Mouse (Mus musculus): ENCODE data around the gene Senp5. TPM values are rescaled to one million over a fixed set of nuclear protein-coding genes. Genes with fewer than 3 reads are reported as not detected.

Gene Senp5
- polyA plus RNA-seq, 1 experiment from 2014 or later: 11.5 TPM

- no peaks in the 10 kb centered on the region for H3K27me3 ChIP-seq (ENCODE audit: control insufficient read depth, insufficient read depth, low read length)
- no peak overlapping the region for H3K4me2 ChIP-seq (replicated peaks; ENCODE audit: low read depth, low read length)
- H3K4me1 ChIP-seq (ENCODE audit: control insufficient read depth, insufficient read depth, low read length): no peaks in the 10 kb centered on the region
- H3K4me3 ChIP-seq (ENCODE audit: low read depth, low read length): no peak overlapping the region
- ATAC-seq (ENCODE audit: insufficient number of reproducible peaks, insufficient read depth, low FRiP score, low read depth): no peak
- WGBS: 75% methylated on average over 13 of the region's 13 CpGs
- no peaks in the 10 kb centered on the region for H3K36me3 ChIP-seq (ENCODE audit: control insufficient read depth, insufficient read depth, low read length)
- no peak overlapping the region for H3K27ac ChIP-seq (ENCODE audit: low read length)
- no peaks in the 10 kb centered on the region for H3K9me3 ChIP-seq (ENCODE audit: control insufficient read depth, low read depth, low read length)
- no peak overlapping the region for H3K9ac ChIP-seq (replicated peaks; ENCODE audit: low read depth, low read length)
Measured at GRCm38 (mm10) chr16:31926547-31927182, 76.4 kb downstream of the Senp5 start.

- Histone ChIP-seq H3K4me1 (ENCODE audit: control insufficient read depth, insufficient read depth, low read length) (no peaks in the 10 kb centered on the region), H3K9ac (replicated peaks; ENCODE audit: low read depth, low read length) (no peak overlapping the region), H3K27ac (ENCODE audit: low read length) (no peak overlapping the region), H3K4me3 (ENCODE audit: low read depth, low read length) (no peak overlapping the region), H3K36me3 (ENCODE audit: control insufficient read depth, insufficient read depth, low read length) (no peaks in the 10 kb centered on the region), H3K9me3 (ENCODE audit: control insufficient read depth, low read depth, low read length) (no peaks in the 10 kb centered on the region), H3K27me3 (ENCODE audit: control insufficient read depth, insufficient read depth, low read length) (no peaks in the 10 kb centered on the region), H3K4me2 (replicated peaks; ENCODE audit: low read depth, low read length) (no peak overlapping the region)
- 59% methylated on average over 6 of the region's 6 CpGs for WGBS
- ATAC-seq (ENCODE audit: insufficient number of reproducible peaks, insufficient read depth, low FRiP score, low read depth): no peak
Measured at GRCm38 (mm10) chr16:31926091-31926490, 77.0 kb downstream of the Senp5 start.

- no peak overlapping the region for H3K4me3 ChIP-seq (ENCODE audit: low read depth, low read length)
- no peaks in the 10 kb centered on the region for H3K36me3 ChIP-seq (ENCODE audit: control insufficient read depth, insufficient read depth, low read length)
- no peaks in the 10 kb centered on the region for H3K4me1 ChIP-seq (ENCODE audit: control insufficient read depth, insufficient read depth, low read length)
- H3K9me3 ChIP-seq (ENCODE audit: control insufficient read depth, low read depth, low read length): no peaks in the 10 kb centered on the region
- H3K27ac ChIP-seq (ENCODE audit: low read length): no peak overlapping the region
- 79% methylated on average over 6 of the region's 6 CpGs for WGBS
- ATAC-seq (ENCODE audit: insufficient number of reproducible peaks, insufficient read depth, low FRiP score, low read depth): no peak
- H3K9ac ChIP-seq (replicated peaks; ENCODE audit: low read depth, low read length): no peak overlapping the region
- no peaks in the 10 kb centered on the region for H3K27me3 ChIP-seq (ENCODE audit: control insufficient read depth, insufficient read depth, low read length)
- no peak overlapping the region for H3K4me2 ChIP-seq (replicated peaks; ENCODE audit: low read depth, low read length)
Measured at GRCm38 (mm10) chr16:31924368-31924767, 78.7 kb downstream of the Senp5 start.

- no peak overlapping the region for H3K4me3 ChIP-seq (ENCODE audit: low read depth, low read length)
Measured at GRCm38 (mm10) chr16:31918248-31918724, 84.8 kb downstream of the Senp5 start.

GRCm38 (mm10) chr16:31917776-31918175, 85.3 kb downstream of the Senp5 start:
- no peaks in the 10 kb centered on the region for H3K36me3 ChIP-seq (ENCODE audit: control insufficient read depth, insufficient read depth, low read length)
- H3K4me2 ChIP-seq (replicated peaks; ENCODE audit: low read depth, low read length): no peak overlapping the region
- ATAC-seq (ENCODE audit: insufficient number of reproducible peaks, insufficient read depth, low FRiP score, low read depth): no peak
- H3K27me3 ChIP-seq (ENCODE audit: control insufficient read depth, insufficient read depth, low read length): no peaks in the 10 kb centered on the region
- H3K9ac ChIP-seq (replicated peaks; ENCODE audit: low read depth, low read length): no peak overlapping the region
- no peak overlapping the region for H3K4me3 ChIP-seq (ENCODE audit: low read depth, low read length)
- no peaks in the 10 kb centered on the region for H3K9me3 ChIP-seq (ENCODE audit: control insufficient read depth, low read depth, low read length)
- H3K27ac ChIP-seq (ENCODE audit: low read length): no peak overlapping the region
- H3K4me1 ChIP-seq (ENCODE audit: control insufficient read depth, insufficient read depth, low read length): no peaks in the 10 kb centered on the region
- WGBS: 58% methylated on average over 11 of the region's 11 CpGs

More at GRCm38 (mm10) chr16:31918248-31918724, 84.8 kb downstream of the Senp5 start:
- Histone ChIP-seq H3K27me3 (ENCODE audit: control insufficient read depth, insufficient read depth, low read length) (no peaks in the 10 kb centered on the region), H3K27ac (ENCODE audit: low read length) (no peak overlapping the region), H3K9ac (replicated peaks; ENCODE audit: low read depth, low read length) (no peak overlapping the region), H3K4me2 (replicated peaks; ENCODE audit: low read depth, low read length) (peak overlapping the region; percentile 26; the same call in 1 of the 2 replicates), H3K9me3 (ENCODE audit: control insufficient read depth, low read depth, low read length) (no peaks in the 10 kb centered on the region), H3K36me3 (ENCODE audit: control insufficient read depth, insufficient read depth, low read length) (no peaks in the 10 kb centered on the region), H3K4me1 (ENCODE audit: control insufficient read depth, insufficient read depth, low read length) (no peaks in the 10 kb centered on the region)
- 5% methylated on average over 14 of the region's 14 CpGs for WGBS
- no peak for ATAC-seq (ENCODE audit: insufficient number of reproducible peaks, insufficient read depth, low FRiP score, low read depth)

- WGBS: 46% methylated on average over 10 of the region's 10 CpGs
- Histone ChIP-seq H3K27me3 (ENCODE audit: control insufficient read depth, insufficient read depth, low read length) (no peaks in the 10 kb centered on the region), H3K4me1 (ENCODE audit: control insufficient read depth, insufficient read depth, low read length) (0 out of 2 replicates have a peak, but pooled peaks cover 6% of the 10 kb centered on the region), H3K9me3 (ENCODE audit: control insufficient read depth, low read depth, low read length) (no peaks in the 10 kb centered on the region), H3K4me3 (ENCODE audit: low read depth, low read length) (no peak overlapping the region), H3K9ac (replicated peaks; ENCODE audit: low read depth, low read length) (no peak overlapping the region), H3K27ac (ENCODE audit: low read length) (no peak overlapping the region), H3K36me3 (ENCODE audit: control insufficient read depth, insufficient read depth, low read length) (no peaks in the 10 kb centered on the region), H3K4me2 (replicated peaks; ENCODE audit: low read depth, low read length) (no peak overlapping the region)
- no peak for ATAC-seq (ENCODE audit: insufficient number of reproducible peaks, insufficient read depth, low FRiP score, low read depth)
Measured at GRCm38 (mm10) chr16:31910281-31910847, 92.7 kb downstream of the Senp5 start.

Small RNA genes within 50 kb of the gene (microRNA-seq; reads per million reads assigned to microRNA genes)
- not detected for gene Gm26269

Other genes starting within 250 kb of the Senp5 start
- 0.06 TPM in 1 of 2 replicates, not detected in the other for gene Meltf, start 124.5 kb downstream of the Senp5 start, polyA plus RNA-seq (2014; fragmentation: Nextera tagmentation; extraction: Ambion mirVana)
- 0.63 and 0.68 TPM in 2 replicates for gene Pigz, start 69.4 kb downstream of the Senp5 start, polyA plus RNA-seq (2014; fragmentation: Nextera tagmentation; extraction: Ambion mirVana)
- 91.4 and 97.6 TPM in 2 replicates for gene 0610012G03Rik, start 54.8 kb downstream of the Senp5 start, polyA plus RNA-seq (2014; fragmentation: Nextera tagmentation; extraction: Ambion mirVana)
- gene Ncbp2, start 54.8 kb downstream of the Senp5 start, polyA plus RNA-seq (2014; fragmentation: Nextera tagmentation; extraction: Ambion mirVana): 115 and 116 TPM in 2 replicates
- 40.1 and 42.2 TPM in 2 replicates for gene Pak2, start 76.1 kb upstream of the Senp5 start, polyA plus RNA-seq (2014; fragmentation: Nextera tagmentation; extraction: Ambion mirVana)
- gene Pigx, start 96.5 kb upstream of the Senp5 start, polyA plus RNA-seq (2014; fragmentation: Nextera tagmentation; extraction: Ambion mirVana): 111 and 125 TPM in 2 replicates
- 30.0 and 32.3 TPM in 2 replicates for gene Cep19, start 96.5 kb upstream of the Senp5 start, polyA plus RNA-seq (2014; fragmentation: Nextera tagmentation; extraction: Ambion mirVana)
- 16.0 and 17.0 TPM in 2 replicates for gene Nrros, start 162.3 kb upstream of the Senp5 start, polyA plus RNA-seq (2014; fragmentation: Nextera tagmentation; extraction: Ambion mirVana)
- gene Bex6, start 176.5 kb upstream of the Senp5 start, polyA plus RNA-seq (2014; fragmentation: Nextera tagmentation; extraction: Ambion mirVana): 0.35 TPM in 1 of 2 replicates, not detected in the other
- gene Fbxo45, start 243.9 kb upstream of the Senp5 start, polyA plus RNA-seq (2014; fragmentation: Nextera tagmentation; extraction: Ambion mirVana): 8.0 and 8.9 TPM in 2 replicates
- gene Wdr53, start 243.9 kb upstream of the Senp5 start, polyA plus RNA-seq (2014; fragmentation: Nextera tagmentation; extraction: Ambion mirVana): 19.7 and 21.3 TPM in 2 replicates

All from stomach, embryonic 14.5 days (tissue).